Mouse (Mus musculus): ENCODE data around the gene Rab9.

- TF ChIP-seq CTCF (IDR thresholded peaks at IDR 0.05) (no peak), EP300 (IDR thresholded peaks at IDR 0.05) (no peak)
Observed at GRCm38 (mm10) chrX:166504421-166504820, 24.8 kb upstream of the Rab9 start.
